Mouse (Mus musculus) CD4-positive naive resting alpha-beta T cell, adult 57 days (primary cell): Measurements from ENCODE around the gene Gm12569. TPM values are rescaled to one million over a fixed set of nuclear protein-coding genes. Genes with fewer than 3 reads are reported as not detected.

Experiments used
- total RNA-seq: library from RNA; stranded (reverse); gene quantifications from one replicate; pipeline ENCODE4 v1.2.4, GENCODE M21; 2023

Gm12569 gene
- not detected for total RNA-seq

DNA sequence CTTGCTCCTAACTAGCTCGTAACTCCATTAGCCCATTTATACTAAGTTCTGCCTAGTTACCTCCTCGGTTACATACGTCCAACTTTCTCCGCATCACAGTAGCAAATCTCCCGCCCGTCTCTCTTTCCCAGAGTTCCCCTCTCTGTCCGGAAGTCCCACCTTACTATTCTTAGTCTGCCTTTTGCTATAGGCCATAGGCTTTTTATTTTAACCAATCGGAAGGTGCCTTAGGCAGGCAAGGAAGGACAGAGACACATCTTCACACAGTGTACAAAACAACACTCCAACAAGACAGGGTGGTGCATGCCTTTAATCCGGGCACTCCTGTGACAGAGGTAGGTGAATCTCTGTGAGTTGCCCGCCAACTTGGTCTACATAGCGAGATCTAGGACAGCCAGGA, at the start of gene Gm12569:
Gene Gm12569, plus strand, starts transcription at position 166 of the 400 bp plus-strand sequence.

DNA sequence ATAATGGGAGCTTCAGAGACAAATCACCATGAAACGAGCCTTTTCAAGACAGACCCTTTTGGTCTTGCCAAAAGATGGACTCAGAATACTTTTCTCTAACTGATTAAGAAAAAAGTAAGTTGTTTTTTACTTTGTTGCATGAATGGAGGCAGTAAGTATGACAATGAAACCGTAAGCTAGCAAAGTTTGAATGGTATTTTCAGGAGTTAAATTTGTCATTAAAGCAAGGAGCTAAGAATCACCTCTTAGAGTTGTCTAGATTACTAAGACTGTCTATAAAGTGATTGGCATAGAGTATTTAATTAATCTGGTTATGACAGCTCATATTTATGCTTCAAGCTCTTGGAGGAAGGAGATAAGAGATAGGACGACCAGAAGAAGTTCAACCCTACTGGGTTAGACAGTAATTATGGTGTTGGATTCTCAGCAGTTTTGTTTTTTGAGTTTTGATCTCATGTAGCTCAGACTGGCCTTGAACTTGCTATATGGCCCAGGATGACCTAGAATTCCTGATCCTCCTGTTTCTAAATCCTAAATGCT, 41.5 kb downstream of the Gm12569 start, which contains the start of gene Clk4:
Gene Clk4, plus strand, starts transcription at position 51 of the 540 bp plus-strand sequence.

GRCm38 (mm10) chr11:51262342-51263285, 42.3 kb downstream of the Gm12569 start, which contains the start of gene BC049762:
Gene BC049762 (minus strand): TSS chr11:51263046.

Other genes starting within 250 kb of the Gm12569 start
- not detected for gene Olfr1377, start 238.5 kb upstream of the Gm12569 start, total RNA-seq
- not detected for gene Olfr51, start 216.9 kb upstream of the Gm12569 start, total RNA-seq
- not detected for gene Olfr54, start 206.2 kb upstream of the Gm12569 start, total RNA-seq
- gene Olfr1375, start 172.4 kb upstream of the Gm12569 start, total RNA-seq = not detected
- gene Zfp354a, start 161.2 kb upstream of the Gm12569 start, total RNA-seq = not detected
- gene Clk4, start 41.3 kb downstream of the Gm12569 start, total RNA-seq = 279 TPM
- 1.2 TPM for gene BC049762, start 42.6 kb downstream of the Gm12569 start, total RNA-seq
- 0.53 TPM for gene Col23a1, start 69.4 kb downstream of the Gm12569 start, total RNA-seq